Mouse (Mus musculus) forebrain, embryonic 16.5 days (tissue): ENCODE measurements around the gene Tcf7l2. TPM values are rescaled to one million over a fixed set of nuclear protein-coding genes. Genes with fewer than 3 reads are reported as not detected.
A peak's percentile ranks its signal among the peaks of the same experiment; 100 is the strongest.

Experiments used
- ATAC-seq: fragments of 200-750 bp; cut with Nextera tagmentation; 2 replicates; pipeline ENCODE4 v1.8.0; 2017; ENCODE audit warnings: mild to moderate bottlenecking, moderate library complexity
- H3K27ac ChIP-seq: fragments of 300-500 bp; sonication (generic); 2 replicates; pipeline ENCODE4 v1.5.1; 2014; ENCODE audit warnings: low read length, control low read depth
- H3K27me3 ChIP-seq: fragments of 300-500 bp; sonication (generic); replicated peaks from 2 replicates; pipeline ENCODE4 v1.6.1; 2014; ENCODE audit warnings: low read length; ENCODE audit not compliant: control insufficient read depth, insufficient read depth
- H3K36me3 ChIP-seq: fragments of 300-500 bp; sonication (generic); 2 replicates; pipeline ENCODE4 v1.6.1; 2014; ENCODE audit not compliant: control insufficient read depth, insufficient read depth
- H3K4me1 ChIP-seq: fragments of 300-500 bp; sonication (generic); replicated peaks from 2 replicates; pipeline ENCODE4 v1.6.1; 2014; ENCODE audit warnings: low read length; ENCODE audit not compliant: control insufficient read depth, insufficient read depth
- H3K4me2 ChIP-seq: fragments of 300-500 bp; sonication (generic); 2 replicates; pipeline ENCODE4 v1.6.1; 2014; ENCODE audit warnings: mild to moderate bottlenecking, low read length, control low read depth
- H3K4me3 ChIP-seq: fragments of 300-500 bp; sonication (generic); replicated peaks from 2 replicates; pipeline ENCODE4 v1.5.1; 2014; ENCODE audit warnings: mild to moderate bottlenecking, low read length, control low read depth
- H3K9ac ChIP-seq: fragments of 300-500 bp; sonication (generic); replicated peaks from 2 replicates; pipeline ENCODE4 v1.6.1; 2014; ENCODE audit warnings: low read depth, low read length, control low read depth
- H3K9me3 ChIP-seq: fragments of 300-500 bp; sonication (generic); 2 replicates; pipeline ENCODE4 v1.6.1; 2016; ENCODE audit warnings: low read length; ENCODE audit not compliant: control insufficient read depth
- WGBS: fragments of 180-500 bp; shearing (Covaris S2); extraction: QIAGEN DNeasy Blood & Tissue Kit; methylation state at CpG from one replicate; pipeline ENCODE4 v1.1.7; 2014; 5-methylcytosine and 5-hydroxymethylcytosine counted together
- polyA plus RNA-seq: library from polyadenylated mRNA; unstranded; fragments of >200 nt; fragmentation: Nextera tagmentation; extraction: Ambion mirVana; gene quantifications from 2 replicates; pipeline ENCODE4 v1.2.1, GENCODE M21; 2015

Gene Tcf7l2
- polyA plus RNA-seq, 1 experiment from 2014 or later: 58.7 TPM

DNA sequence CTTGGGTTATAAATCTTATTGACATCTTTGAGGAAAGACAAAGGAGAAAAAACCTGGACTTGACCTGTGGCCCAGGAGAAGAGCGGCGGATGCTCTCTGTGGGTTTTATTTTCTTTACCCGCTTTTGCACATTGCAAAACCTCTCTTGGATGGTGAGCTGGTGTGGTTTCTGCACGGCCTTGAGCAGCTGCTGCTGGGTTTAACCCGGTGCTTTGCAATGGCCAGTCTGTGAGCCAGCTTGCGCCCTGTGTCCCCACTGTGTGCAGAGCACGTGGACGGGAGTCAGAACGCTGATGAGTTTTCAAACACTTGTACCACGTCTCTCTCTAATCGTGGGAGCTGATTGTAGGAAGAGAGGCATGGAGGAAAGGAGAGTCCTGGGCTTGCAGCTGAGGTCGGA, 62.2 kb downstream of the Tcf7l2 start:
- no peaks in the 10 kb centered on the region for H3K36me3 ChIP-seq
- no peak overlapping the region for H3K27ac ChIP-seq
- peaks cover 6% of the 10 kb centered on the region for H3K4me1 ChIP-seq
- H3K9me3 ChIP-seq: no peaks in the 10 kb centered on the region
- no peak overlapping the region for H3K4me2 ChIP-seq
- WGBS: 91% methylated on average over 12 of the region's 12 CpGs
- no peak for ATAC-seq
- no peaks in the 10 kb centered on the region for H3K27me3 ChIP-seq
- H3K9ac ChIP-seq: no peak overlapping the region
- H3K4me3 ChIP-seq: no peak overlapping the region

DNA sequence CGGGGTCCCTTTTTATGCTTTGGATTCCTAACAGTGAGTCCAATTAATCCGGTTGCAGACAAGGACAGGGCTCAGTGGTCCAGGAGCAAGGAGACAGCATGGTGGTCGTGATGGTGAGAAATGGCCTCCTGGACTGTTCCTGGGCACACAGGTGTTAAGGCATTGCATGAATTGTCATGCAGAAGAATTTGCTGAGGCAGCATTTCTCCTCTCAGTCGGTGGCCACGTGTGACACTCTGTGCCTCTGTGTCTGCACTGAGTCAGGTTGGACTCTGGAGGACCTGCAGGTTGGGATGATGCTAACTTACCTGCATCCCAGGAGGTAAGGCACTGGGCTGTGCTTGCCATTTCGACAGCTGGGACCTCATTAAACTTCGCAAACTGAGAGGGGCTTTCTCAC, 63.2 kb downstream of the Tcf7l2 start:
- Histone ChIP-seq H3K4me1 (peaks cover 6% of the 10 kb centered on the region), H3K9ac (no peak overlapping the region), H3K27me3 (no peaks in the 10 kb centered on the region), H3K36me3 (no peaks in the 10 kb centered on the region), H3K4me2 (no peak overlapping the region), H3K4me3 (no peak overlapping the region), H3K27ac (no peak overlapping the region), H3K9me3 (no peaks in the 10 kb centered on the region)
- WGBS: 90% methylated on average over 7 of the region's 7 CpGs
- no peak for ATAC-seq

DNA sequence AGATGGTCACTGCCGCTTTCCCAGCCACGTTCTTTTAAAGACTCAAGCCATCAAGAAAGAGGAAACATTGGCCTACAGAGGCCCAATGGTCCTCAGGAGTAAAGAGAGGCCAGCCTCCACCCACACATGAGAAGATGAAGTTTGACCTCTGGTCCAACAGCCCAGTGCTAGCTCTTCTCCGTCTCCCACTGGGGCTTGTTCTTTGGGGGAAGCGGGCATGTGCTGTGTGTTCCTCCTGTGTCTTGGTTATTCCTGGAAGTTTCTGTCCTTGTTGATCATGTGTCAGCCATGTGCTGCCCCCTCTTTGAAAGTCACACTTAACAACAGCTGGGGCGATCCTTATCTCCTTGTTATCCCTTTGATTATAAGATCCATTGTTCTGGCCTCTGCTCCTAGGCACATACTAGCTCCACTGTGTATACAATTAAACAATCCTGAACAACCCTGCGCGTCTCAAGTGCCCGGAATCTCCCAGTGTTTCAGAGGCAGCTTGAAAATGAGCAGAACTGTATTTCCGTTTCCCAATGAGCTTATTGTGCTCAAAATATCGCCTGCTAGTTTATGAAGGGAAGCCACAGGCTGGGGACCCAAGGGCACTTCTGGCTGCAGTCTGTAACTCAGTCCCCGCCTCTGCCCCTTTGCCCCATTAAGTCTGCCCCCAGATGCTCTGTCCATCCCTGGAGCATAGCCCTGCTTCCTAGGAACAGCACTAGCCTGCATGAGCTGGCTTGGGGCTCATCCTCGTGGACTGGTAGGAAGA, 65.0 kb downstream of the Tcf7l2 start:
- 56% methylated on average over 12 of the region's 12 CpGs for WGBS

DNA sequence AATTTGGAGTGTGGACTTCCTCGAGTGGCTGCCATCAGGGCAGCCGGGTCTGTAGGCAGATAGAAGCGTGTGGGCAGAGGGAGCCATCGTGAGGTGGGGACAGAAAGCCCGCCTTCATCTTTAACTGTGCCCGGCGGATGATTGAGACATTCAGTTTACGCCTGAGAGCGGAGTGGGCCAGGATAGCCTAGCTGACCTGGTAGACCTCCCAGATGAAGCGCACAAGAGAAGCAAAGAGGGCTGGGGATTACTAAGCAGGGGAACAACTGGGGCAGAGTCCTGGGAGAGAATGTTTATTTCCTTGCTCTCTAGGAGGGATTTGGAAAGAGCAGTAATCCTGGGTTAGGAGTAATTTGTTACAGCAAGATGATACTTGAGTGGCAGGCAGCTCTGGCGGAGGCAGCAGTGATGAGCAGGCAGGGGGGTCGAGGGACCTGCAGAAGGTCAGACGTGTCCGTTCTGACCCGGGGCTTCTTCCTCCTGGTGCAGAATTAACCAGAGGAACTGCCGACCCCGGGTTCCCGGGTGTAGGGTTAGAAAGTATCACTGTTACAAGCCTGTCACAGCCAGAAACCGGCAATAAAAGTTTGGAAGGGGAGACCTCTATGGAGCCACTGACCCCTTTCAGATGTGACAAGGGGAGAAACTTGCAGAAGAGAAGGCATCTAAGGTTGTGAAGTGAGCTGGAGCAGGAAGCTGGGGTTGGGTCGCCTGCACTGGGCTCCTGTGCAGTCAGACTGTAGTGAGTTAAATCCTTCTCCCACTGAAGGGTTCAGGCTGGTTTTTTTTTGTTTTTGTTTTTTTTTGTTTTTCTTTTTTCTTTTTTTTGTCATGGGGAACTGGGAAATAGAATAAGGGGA, 65.8 kb downstream of the Tcf7l2 start:
- 0 out of 2 replicates have a peak overlapping the region, but pooled peaks have one; percentile 8 for H3K4me2 ChIP-seq
- no peak for ATAC-seq
- no peak overlapping the region for H3K4me3 ChIP-seq
- H3K36me3 ChIP-seq: no peaks in the 10 kb centered on the region
- WGBS: 49% methylated on average over 20 of the region's 20 CpGs
- no peak overlapping the region for H3K27ac ChIP-seq
- no peaks in the 10 kb centered on the region for H3K9me3 ChIP-seq
- H3K4me1 ChIP-seq: peaks cover 6% of the 10 kb centered on the region
- no peaks in the 10 kb centered on the region for H3K27me3 ChIP-seq
- no peak overlapping the region for H3K9ac ChIP-seq

More for the DNA sequence above, 65.0 kb downstream of the Tcf7l2 start:
- Histone ChIP-seq H3K27ac (no peak overlapping the region), H3K4me2 (no peak overlapping the region), H3K9ac (no peak overlapping the region), H3K4me3 (no peak overlapping the region), H3K9me3 (no peaks in the 10 kb centered on the region), H3K4me1 (peaks cover 6% of the 10 kb centered on the region), H3K36me3 (no peaks in the 10 kb centered on the region), H3K27me3 (no peaks in the 10 kb centered on the region)
- ATAC-seq: no peak

DNA sequence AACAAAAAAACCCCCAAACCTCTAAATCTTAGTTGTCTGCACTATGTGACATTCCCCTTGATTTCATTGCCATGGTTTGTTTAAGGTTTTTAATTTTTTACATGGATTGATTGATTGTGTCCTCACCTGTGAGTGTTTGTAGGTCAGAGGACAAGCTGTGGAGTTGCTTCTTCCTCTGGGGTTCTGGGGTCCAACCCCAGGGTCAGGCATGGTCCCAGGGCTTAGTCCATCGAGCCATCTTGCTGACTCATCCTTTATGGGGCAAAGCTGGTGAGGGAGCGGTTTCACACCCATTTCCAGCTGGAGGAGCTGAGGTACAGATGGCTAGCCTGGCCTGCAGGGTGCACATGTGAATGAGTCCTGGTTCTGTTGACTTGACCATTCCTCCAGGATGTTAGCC, 66.7 kb downstream of the Tcf7l2 start:
- ATAC-seq: no peak
- H3K9me3 ChIP-seq: no peaks in the 10 kb centered on the region
- 100% methylated on average over 2 of the region's 2 CpGs for WGBS

DNA sequence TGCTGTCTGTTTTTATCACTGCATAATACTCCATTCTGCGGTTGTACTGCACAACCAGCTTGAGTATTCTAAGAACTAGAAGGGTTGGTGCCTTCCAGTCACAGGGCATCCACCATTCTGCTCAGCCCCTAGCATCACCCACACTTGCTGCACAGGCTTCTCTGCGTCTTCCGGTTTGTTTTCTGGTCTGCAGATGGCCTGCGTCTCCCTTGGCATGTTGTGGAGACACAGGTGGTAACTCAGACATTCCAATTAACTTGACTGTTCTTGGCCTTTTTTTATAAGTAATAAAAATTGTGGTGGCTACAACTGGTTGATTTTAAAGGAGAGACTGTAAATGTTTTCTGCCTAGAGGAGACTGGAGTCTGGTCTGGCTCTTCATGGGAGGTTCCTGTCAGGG, 67.9 kb downstream of the Tcf7l2 start:
- Histone ChIP-seq H3K4me1 (peaks cover 6% of the 10 kb centered on the region), H3K27me3 (no peaks in the 10 kb centered on the region), H3K36me3 (no peaks in the 10 kb centered on the region), H3K4me2 (no peak overlapping the region), H3K4me3 (no peak overlapping the region), H3K9me3 (no peaks in the 10 kb centered on the region), H3K27ac (no peak overlapping the region), H3K9ac (no peak overlapping the region)
- no peak for ATAC-seq
- 90% methylated on average over 4 of the region's 4 CpGs for WGBS

More for the DNA sequence above, 66.7 kb downstream of the Tcf7l2 start:
- H3K27ac ChIP-seq: no peak overlapping the region
- no peak overlapping the region for H3K4me2 ChIP-seq
- no peaks in the 10 kb centered on the region for H3K27me3 ChIP-seq
- no peaks in the 10 kb centered on the region for H3K36me3 ChIP-seq
- H3K9ac ChIP-seq: no peak overlapping the region
- H3K4me3 ChIP-seq: no peak overlapping the region
- peaks cover 6% of the 10 kb centered on the region for H3K4me1 ChIP-seq

DNA sequence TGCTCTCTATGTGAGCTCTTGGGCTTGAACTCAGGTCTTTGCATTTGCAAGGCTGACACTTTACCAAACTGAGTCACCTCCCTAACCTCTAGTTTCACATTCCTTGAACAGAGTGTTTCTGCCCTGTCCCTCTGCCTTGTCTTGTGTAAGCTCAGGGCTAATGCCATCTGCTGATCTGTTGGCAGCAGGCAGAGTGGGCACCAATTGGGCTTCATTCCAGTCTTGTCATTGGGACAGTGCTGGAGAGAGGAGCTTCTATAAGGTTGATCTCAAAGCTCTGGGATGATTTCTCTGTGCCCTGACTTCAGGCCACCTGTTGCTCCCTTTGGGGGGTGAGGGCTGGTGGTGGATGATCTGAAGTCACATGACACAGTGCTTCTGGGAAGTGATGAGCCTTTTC, 70.6 kb downstream of the Tcf7l2 start:
- H3K4me3 ChIP-seq: no peak overlapping the region
- no peak overlapping the region for H3K27ac ChIP-seq
- no peaks in the 10 kb centered on the region for H3K9me3 ChIP-seq
- H3K36me3 ChIP-seq: no peaks in the 10 kb centered on the region
- H3K4me1 ChIP-seq: peaks cover 2% of the 10 kb centered on the region
- no peak for ATAC-seq
- H3K27me3 ChIP-seq: no peaks in the 10 kb centered on the region
- no peak overlapping the region for H3K4me2 ChIP-seq
- no peak overlapping the region for H3K9ac ChIP-seq

DNA sequence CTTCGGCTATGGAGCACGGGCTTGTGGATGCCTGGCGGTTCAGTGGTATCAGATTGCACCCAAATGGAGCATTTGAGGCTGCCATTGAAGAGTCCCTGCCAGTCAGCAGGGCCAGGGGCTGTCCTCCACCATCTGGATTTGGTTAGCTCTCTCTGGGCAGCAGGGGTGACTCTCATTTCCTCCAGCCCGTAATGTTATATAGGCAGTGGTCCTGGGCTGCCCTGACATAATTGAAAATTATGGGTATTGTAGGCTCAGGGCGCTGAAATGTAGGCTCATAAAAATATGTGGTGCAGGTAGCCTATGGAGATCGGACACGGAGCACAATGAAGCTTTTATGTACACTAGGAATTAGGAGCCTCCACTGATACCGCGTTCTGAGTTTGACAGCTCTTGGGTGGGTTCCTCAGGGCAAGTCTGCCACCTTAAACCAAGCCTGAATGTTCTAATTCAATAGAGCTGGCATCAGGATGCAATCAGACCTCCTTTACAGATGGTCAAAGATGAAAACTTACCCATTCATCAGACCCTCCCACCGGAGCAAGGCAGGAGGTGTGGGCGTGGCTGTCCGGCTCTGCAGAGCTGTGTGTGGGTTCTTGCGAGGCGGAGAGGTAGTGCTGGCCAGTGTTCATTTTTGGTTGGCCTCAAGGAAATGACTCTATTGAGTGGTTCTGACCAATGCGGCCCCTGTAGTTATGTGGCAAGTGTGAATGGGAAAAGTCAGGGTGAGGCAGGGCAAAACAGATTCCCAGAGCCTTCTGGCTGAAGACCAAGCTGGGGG, 73.6 kb downstream of the Tcf7l2 start:
- Histone ChIP-seq H3K9ac (no peak overlapping the region), H3K4me3 (no peak overlapping the region), H3K27ac (no peak overlapping the region), H3K4me1 (no peaks in the 10 kb centered on the region; the same call in 1 of the 2 replicates), H3K27me3 (no peaks in the 10 kb centered on the region), H3K9me3 (no peaks in the 10 kb centered on the region), H3K36me3 (no peaks in the 10 kb centered on the region), H3K4me2 (no peak overlapping the region)
- 66% methylated on average over 15 of the region's 15 CpGs for WGBS
- ATAC-seq: peak; percentile 52; the same call in 1 of the 2 replicates

DNA sequence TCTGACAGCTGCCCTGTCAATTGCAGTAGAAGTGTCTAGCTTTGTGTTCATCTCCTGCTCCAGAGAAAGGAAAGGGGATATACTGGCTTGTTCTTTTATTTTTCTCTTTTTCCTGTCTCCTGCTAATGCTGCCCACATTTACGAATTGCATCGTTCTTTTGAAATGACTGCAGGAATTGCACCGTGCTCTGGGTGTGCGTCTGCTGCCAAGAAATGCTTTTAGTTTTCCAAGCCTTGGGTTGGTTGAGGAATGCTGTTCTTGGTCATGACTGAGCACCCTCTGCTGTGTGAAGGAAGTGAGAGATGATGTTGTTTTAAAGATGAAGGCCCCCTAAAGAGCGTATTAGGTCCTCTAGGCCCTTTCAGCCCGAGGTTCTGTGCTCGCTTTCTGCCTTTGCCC, 75.4 kb downstream of the Tcf7l2 start:
- no peaks in the 10 kb centered on the region for H3K27me3 ChIP-seq
- H3K4me3 ChIP-seq: no peak overlapping the region
- no peak overlapping the region for H3K9ac ChIP-seq
- no peaks in the 10 kb centered on the region for H3K9me3 ChIP-seq
- H3K27ac ChIP-seq: no peak overlapping the region
- 68% methylated on average over 7 of the region's 7 CpGs for WGBS
- no peak for ATAC-seq
- H3K4me2 ChIP-seq: no peak overlapping the region
- no peaks in the 10 kb centered on the region for H3K36me3 ChIP-seq
- H3K4me1 ChIP-seq: no peaks in the 10 kb centered on the region; the same call in 1 of the 2 replicates
